Mouse (Mus musculus) heart, embryonic 15.5 days (tissue): ENCODE measurements around the gene Dennd6a. TPM values are rescaled to one million over a fixed set of nuclear protein-coding genes. Genes with fewer than 3 reads are reported as not detected.

Experiments used
- ATAC-seq: fragments of 200-750 bp; cut with Nextera tagmentation; replicated peaks from 2 replicates; pipeline ENCODE4 v1.8.0; 2017; ENCODE audit warnings: low read depth, moderate TSS enrichment; ENCODE audit not compliant: insufficient number of reproducible peaks, insufficient read depth, low FRiP score
- H3K27ac ChIP-seq: fragments of 300-500 bp; sonication (generic); 2 replicates; pipeline ENCODE4 v1.5.1; 2015; ENCODE audit warnings: mild to moderate bottlenecking, inconsistent platforms
- H3K27me3 ChIP-seq: fragments of 300-500 bp; sonication (generic); 2 replicates; pipeline ENCODE4 v1.6.1; 2015; ENCODE audit warnings: inconsistent platforms
- H3K36me3 ChIP-seq: fragments of 300-500 bp; sonication (generic); 2 replicates; pipeline ENCODE4 v1.6.1; 2015; ENCODE audit warnings: mild to moderate bottlenecking, inconsistent platforms
- H3K4me1 ChIP-seq: fragments of 300-500 bp; sonication (generic); replicated peaks from 2 replicates; pipeline ENCODE4 v1.6.1; 2015; ENCODE audit warnings: inconsistent platforms
- H3K4me2 ChIP-seq: fragments of 300-500 bp; sonication (generic); 2 replicates; pipeline ENCODE4 v1.6.1; 2015; ENCODE audit warnings: inconsistent platforms, mild to moderate bottlenecking, moderate library complexity
- H3K4me3 ChIP-seq: fragments of 300-500 bp; sonication (generic); 2 replicates; pipeline ENCODE4 v1.5.1; 2015; ENCODE audit warnings: mild to moderate bottlenecking, inconsistent platforms
- H3K9ac ChIP-seq: fragments of 300-500 bp; sonication (generic); 2 replicates; pipeline ENCODE4 v1.6.1; 2015; ENCODE audit warnings: mild to moderate bottlenecking, inconsistent platforms
- H3K9me3 ChIP-seq: fragments of 300-500 bp; sonication (generic); replicated peaks from 2 replicates; pipeline ENCODE4 v1.6.1; 2016; ENCODE audit warnings: inconsistent platforms
- WGBS: fragments of 180-500 bp; shearing (Covaris S2); methylation state at CpG from one replicate; pipeline ENCODE4 v1.1.7; 2015; ENCODE audit warnings: mixed read lengths; 5-methylcytosine and 5-hydroxymethylcytosine counted together
- polyA plus RNA-seq: library from polyadenylated mRNA; unstranded; fragments of >200 nt; fragmentation: Nextera tagmentation; extraction: Ambion mirVana; gene quantifications from 2 replicates; pipeline ENCODE4 v1.2.1, GENCODE M21; 2015

Dennd6a gene
- polyA plus RNA-seq, 1 experiment from 2014 or later: 20.3 TPM

GRCm38 (mm10) chr14:26540577-26540976 is 33.1 kb upstream of the Dennd6a start:
- no peaks in the 10 kb centered on the region for H3K9me3 ChIP-seq
- no peak for ATAC-seq
- no peaks in the 10 kb centered on the region for H3K4me1 ChIP-seq
- H3K27me3 ChIP-seq: no peaks in the 10 kb centered on the region
- WGBS: 43% methylated on average over 1 of the region's 1 CpGs
- no peaks in the 10 kb centered on the region for H3K36me3 ChIP-seq
- no peak overlapping the region for H3K27ac ChIP-seq
- H3K4me2 ChIP-seq: no peak overlapping the region
- H3K9ac ChIP-seq: no peak overlapping the region
- H3K4me3 ChIP-seq: no peak overlapping the region

GRCm38 (mm10) chr14:26542136-26542535 is 31.5 kb upstream of the Dennd6a start:
- H3K4me1 ChIP-seq: no peaks in the 10 kb centered on the region
- H3K36me3 ChIP-seq: no peaks in the 10 kb centered on the region
- no peak overlapping the region for H3K4me2 ChIP-seq
- ATAC-seq: no peak
- no peaks in the 10 kb centered on the region for H3K27me3 ChIP-seq
- H3K27ac ChIP-seq: no peak overlapping the region
- no peak overlapping the region for H3K9ac ChIP-seq
- WGBS: 85% methylated on average over 1 of the region's 1 CpGs
- no peaks in the 10 kb centered on the region for H3K9me3 ChIP-seq
- no peak overlapping the region for H3K4me3 ChIP-seq

- no peaks in the 10 kb centered on the region for H3K9me3 ChIP-seq
- H3K4me1 ChIP-seq: no peaks in the 10 kb centered on the region
- H3K9ac ChIP-seq: no peak overlapping the region
- H3K36me3 ChIP-seq: no peaks in the 10 kb centered on the region
- no peaks in the 10 kb centered on the region for H3K27me3 ChIP-seq
- 75% methylated on average over 10 of the region's 10 CpGs for WGBS
- no peak overlapping the region for H3K4me2 ChIP-seq
- H3K27ac ChIP-seq: no peak overlapping the region
- ATAC-seq: no peak
- H3K4me3 ChIP-seq: no peak overlapping the region
Measured at GRCm38 (mm10) chr14:26547516-26548488, 25.9 kb upstream of the Dennd6a start.

GRCm38 (mm10) chr14:26550712-26551111 is 22.9 kb upstream of the Dennd6a start:
- no peaks in the 10 kb centered on the region for H3K9me3 ChIP-seq
- H3K4me1 ChIP-seq: no peaks in the 10 kb centered on the region
- no peak overlapping the region for H3K9ac ChIP-seq
- no peak overlapping the region for H3K4me3 ChIP-seq
- WGBS: 87% methylated on average over 8 of the region's 8 CpGs
- H3K27ac ChIP-seq: no peak overlapping the region
- H3K4me2 ChIP-seq: no peak overlapping the region
- ATAC-seq: no peak
- H3K27me3 ChIP-seq: no peaks in the 10 kb centered on the region
- no peaks in the 10 kb centered on the region for H3K36me3 ChIP-seq

- no peak overlapping the region for H3K4me2 ChIP-seq
- no peaks in the 10 kb centered on the region for H3K4me1 ChIP-seq
- H3K27me3 ChIP-seq: no peaks in the 10 kb centered on the region
- no peaks in the 10 kb centered on the region for H3K36me3 ChIP-seq
- H3K9me3 ChIP-seq: no peaks in the 10 kb centered on the region
- H3K27ac ChIP-seq: no peak overlapping the region
- no peak overlapping the region for H3K4me3 ChIP-seq
- 62% methylated on average over 2 of the region's 2 CpGs for WGBS
- no peak for ATAC-seq
- no peak overlapping the region for H3K9ac ChIP-seq
Measured at GRCm38 (mm10) chr14:26552441-26552840, 21.2 kb upstream of the Dennd6a start.

- Histone ChIP-seq H3K9me3 (no peaks in the 10 kb centered on the region), H3K4me1 (no peaks in the 10 kb centered on the region), H3K27ac (no peak overlapping the region), H3K4me3 (no peak overlapping the region), H3K4me2 (no peak overlapping the region), H3K27me3 (no peaks in the 10 kb centered on the region), H3K9ac (no peak overlapping the region), H3K36me3 (no peaks in the 10 kb centered on the region)
- 70% methylated on average over 3 of the region's 3 CpGs for WGBS
- ATAC-seq: no peak
Measured at GRCm38 (mm10) chr14:26552853-26553252, 20.8 kb upstream of the Dennd6a start.

- WGBS: 42% methylated on average over 1 of the region's 1 CpGs
- Histone ChIP-seq H3K9ac (no peak overlapping the region), H3K4me2 (no peak overlapping the region), H3K36me3 (no peaks in the 10 kb centered on the region), H3K27ac (no peak overlapping the region), H3K27me3 (no peaks in the 10 kb centered on the region), H3K9me3 (no peaks in the 10 kb centered on the region), H3K4me3 (no peak overlapping the region), H3K4me1 (no peaks in the 10 kb centered on the region)
- no peak for ATAC-seq
Measured at GRCm38 (mm10) chr14:26557581-26557980, 16.1 kb upstream of the Dennd6a start.

- no peak for ATAC-seq
- Histone ChIP-seq H3K36me3 (no peaks in the 10 kb centered on the region), H3K4me3 (no peak overlapping the region), H3K4me2 (no peak overlapping the region), H3K27ac (no peak overlapping the region), H3K4me1 (no peaks in the 10 kb centered on the region), H3K27me3 (no peaks in the 10 kb centered on the region), H3K9ac (no peak overlapping the region), H3K9me3 (no peaks in the 10 kb centered on the region)
- WGBS: 89% methylated on average over 7 of the region's 7 CpGs
Measured at GRCm38 (mm10) chr14:26558536-26558935, 15.1 kb upstream of the Dennd6a start.

- Histone ChIP-seq H3K27ac (no peak overlapping the region), H3K27me3 (no peaks in the 10 kb centered on the region), H3K4me3 (no peak overlapping the region), H3K4me1 (no peaks in the 10 kb centered on the region), H3K9ac (no peak overlapping the region), H3K4me2 (no peak overlapping the region), H3K9me3 (no peaks in the 10 kb centered on the region), H3K36me3 (no peaks in the 10 kb centered on the region)
- 75% methylated on average over 2 of the region's 2 CpGs for WGBS
- no peak for ATAC-seq
Measured at GRCm38 (mm10) chr14:26562247-26562646, 11.4 kb upstream of the Dennd6a start.

GRCm38 (mm10) chr14:26569880-26570279 is 3.8 kb upstream of the Dennd6a start:
- Histone ChIP-seq H3K36me3 (no peaks in the 10 kb centered on the region), H3K9ac (no peak overlapping the region), H3K27ac (no peak overlapping the region), H3K4me3 (no peak overlapping the region), H3K4me1 (no peaks in the 10 kb centered on the region), H3K9me3 (no peaks in the 10 kb centered on the region), H3K27me3 (no peaks in the 10 kb centered on the region), H3K4me2 (no peak overlapping the region)
- 78% methylated on average over 4 of the region's 4 CpGs for WGBS
- no peak for ATAC-seq

GRCm38 (mm10) chr14:26571951-26572675 is 1.5 kb upstream of the Dennd6a start:
- H3K27ac ChIP-seq: no peak overlapping the region
- H3K27me3 ChIP-seq: no peaks in the 10 kb centered on the region
- no peak overlapping the region for H3K9ac ChIP-seq
- H3K36me3 ChIP-seq: no peaks in the 10 kb centered on the region
- H3K4me3 ChIP-seq: no peak overlapping the region
- H3K4me2 ChIP-seq: no peak overlapping the region
- no peaks in the 10 kb centered on the region for H3K9me3 ChIP-seq
- 42% methylated on average over 4 of the region's 4 CpGs for WGBS
- ATAC-seq: no peak
- no peaks in the 10 kb centered on the region for H3K4me1 ChIP-seq
